Mouse (Mus musculus) lung, postnatal 0 days (tissue): ENCODE results near the gene Cacna1g. TPM values are rescaled to one million over a fixed set of nuclear protein-coding genes. Genes with fewer than 3 reads are reported as not detected.

Experiments
- ATAC-seq: fragments of 200-750 bp; cut with Nextera tagmentation; 2 replicates; pipeline ENCODE4 v1.8.0; 2017; ENCODE audit warnings: moderate library complexity
- DNase-seq: peaks from one replicate; pipeline ENCODE4 v3.0.0-alpha.2; 2016; ENCODE audit warnings: low spot score
- H3K27ac ChIP-seq: fragments of 300-500 bp; sonication (generic); 2 replicates; pipeline ENCODE4 v1.5.1; 2014; ENCODE audit warnings: antibody characterized with exemption, mild to moderate bottlenecking, low read length, mixed read lengths
- H3K27me3 ChIP-seq: fragments of 300-500 bp; sonication (generic); replicated peaks from 2 replicates; pipeline ENCODE4 v1.6.1; 2014; ENCODE audit warnings: low read length, mixed read lengths; ENCODE audit not compliant: insufficient read depth
- H3K36me3 ChIP-seq: fragments of 300-500 bp; sonication (generic); 2 replicates; pipeline ENCODE4 v1.6.1; 2014; ENCODE audit warnings: low read length, mixed read lengths; ENCODE audit not compliant: insufficient read depth
- H3K4me1 ChIP-seq: fragments of 300-500 bp; sonication (generic); 2 replicates; pipeline ENCODE4 v1.6.1; 2014; ENCODE audit warnings: antibody characterized with exemption, low read depth, low read length, mixed read lengths; ENCODE audit not compliant: insufficient read depth
- H3K4me2 ChIP-seq: fragments of 300-500 bp; sonication (generic); replicated peaks from 2 replicates; pipeline ENCODE4 v1.6.1; 2014; ENCODE audit warnings: low read depth, mild to moderate bottlenecking, low read length, moderate library complexity, mixed read lengths
- H3K4me3 ChIP-seq: fragments of 300-500 bp; sonication (generic); 2 replicates; pipeline ENCODE4 v1.5.1; 2014; ENCODE audit warnings: low read depth, low read length
- H3K9ac ChIP-seq: fragments of 300-500 bp; sonication (generic); replicated peaks from 2 replicates; pipeline ENCODE4 v1.6.1; 2014; ENCODE audit warnings: low read depth, mild to moderate bottlenecking
- H3K9me3 ChIP-seq: fragments of 300-500 bp; sonication (generic); 2 replicates; pipeline ENCODE4 v1.6.1; 2016; ENCODE audit warnings: low read length, mixed read lengths
- CTCF ChIP-seq: IDR thresholded peaks from 2 replicates; pipeline ENCODE4 v1.5.1; 2016; ENCODE audit warnings: antibody characterized with exemption, mild to moderate bottlenecking
- EP300 ChIP-seq: IDR thresholded peaks from 2 replicates; pipeline ENCODE4 v1.6.1; 2016; ENCODE audit warnings: antibody characterized with exemption, mild to moderate bottlenecking, control low read depth
- WGBS: fragments of 180-500 bp; shearing (Covaris S2); extraction: QIAGEN DNeasy Blood & Tissue Kit; methylation state at CpG from one replicate; pipeline ENCODE4 v1.1.7; 2014; 5-methylcytosine and 5-hydroxymethylcytosine counted together
- polyA plus RNA-seq: library from polyadenylated mRNA; unstranded; fragments of >200 nt; fragmentation: Nextera tagmentation; extraction: Ambion mirVana; gene quantifications from 2 replicates; pipeline ENCODE4 v1.2.1, GENCODE M21; 2015

Cacna1g gene
- polyA plus RNA-seq, 1 experiment from 2014 or later, result 1.4 TPM

DNA sequence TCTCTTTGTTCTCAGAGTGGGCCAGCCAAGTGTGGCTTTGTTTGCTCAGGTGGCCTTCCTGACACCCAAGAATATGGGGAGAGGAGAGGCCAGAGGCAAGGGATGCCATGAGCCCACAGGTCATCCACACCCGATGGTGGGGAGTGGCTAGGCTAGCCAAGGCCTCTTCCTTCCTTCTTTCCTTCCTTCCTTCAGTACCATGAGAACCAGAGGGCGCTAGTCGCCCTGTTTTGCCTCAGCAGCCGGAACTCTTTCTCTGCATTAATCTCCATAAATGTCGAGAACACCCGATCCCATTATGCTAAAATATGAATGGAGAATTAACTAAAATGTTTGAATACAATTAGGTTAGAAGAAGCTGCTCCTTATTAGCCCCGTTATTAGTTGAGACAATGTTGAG lies 53.7 kb downstream of the Cacna1g start:
- WGBS, result 20% methylated on average over 7 of the region's 7 CpGs
- no peaks in the 10 kb centered on the region for H3K36me3 ChIP-seq
- no peak; the same call in 1 of the 2 replicates for ATAC-seq
- no peak overlapping the region for H3K27ac ChIP-seq
- TF ChIP-seq CTCF, result peak; percentile 76
- TF ChIP-seq EP300, result no peak
- no peak overlapping the region for H3K4me3 ChIP-seq
- H3K9ac ChIP-seq, result no peak overlapping the region
- no peaks in the 10 kb centered on the region for H3K4me1 ChIP-seq
- no peak overlapping the region for H3K4me2 ChIP-seq
- H3K27me3 ChIP-seq, result no peaks in the 10 kb centered on the region
- DNase-seq, result peak; percentile 72
- no peaks in the 10 kb centered on the region for H3K9me3 ChIP-seq

- no peaks in the 10 kb centered on the region for H3K36me3 ChIP-seq
- no peaks in the 10 kb centered on the region for H3K9me3 ChIP-seq
- TF ChIP-seq EP300 (no peak), CTCF (no peak)
- H3K4me3 ChIP-seq, result no peak overlapping the region
- H3K27ac ChIP-seq, result no peak overlapping the region
- ATAC-seq (no peak), DNase-seq (no peak)
- H3K9ac ChIP-seq, result no peak overlapping the region
- 64% methylated on average over 10 of the region's 10 CpGs for WGBS
- no peaks in the 10 kb centered on the region for H3K27me3 ChIP-seq
- no peaks in the 10 kb centered on the region for H3K4me1 ChIP-seq
- H3K4me2 ChIP-seq, result no peak overlapping the region
Measured at GRCm38 (mm10) chr11:94419004-94419727, 54.8 kb downstream of the Cacna1g start.

- Histone ChIP-seq H3K4me3 (no peak overlapping the region), H3K9ac (no peak overlapping the region), H3K27ac (no peak overlapping the region), H3K27me3 (no peaks in the 10 kb centered on the region), H3K4me1 (no peaks in the 10 kb centered on the region), H3K4me2 (no peak overlapping the region), H3K9me3 (no peaks in the 10 kb centered on the region), H3K36me3 (no peaks in the 10 kb centered on the region)
- ATAC-seq (peak; percentile 73), DNase-seq (peak; percentile 42)
- 35% methylated on average over 4 of the region's 4 CpGs for WGBS
- TF ChIP-seq EP300, result no peak
- TF ChIP-seq CTCF, result no peak
Measured at GRCm38 (mm10) chr11:94414042-94414441, 60.0 kb downstream of the Cacna1g start.

- Histone ChIP-seq H3K27ac (no peak overlapping the region), H3K4me1 (no peaks in the 10 kb centered on the region), H3K4me3 (no peak overlapping the region), H3K9me3 (no peaks in the 10 kb centered on the region), H3K27me3 (no peaks in the 10 kb centered on the region), H3K36me3 (no peaks in the 10 kb centered on the region), H3K9ac (no peak overlapping the region), H3K4me2 (no peak overlapping the region)
- no peak for DNase-seq
- WGBS, result 29% methylated on average over 8 of the region's 8 CpGs
- no peak for ATAC-seq
- TF ChIP-seq CTCF, result no peak
- no peak for TF ChIP-seq EP300
Measured at GRCm38 (mm10) chr11:94413516-94413915, 60.5 kb downstream of the Cacna1g start.

GRCm38 (mm10) chr11:94412998-94413469 lies 61.0 kb downstream of the Cacna1g start:
- 28% methylated on average over 10 of the region's 10 CpGs for WGBS
- TF ChIP-seq EP300 (no peak), CTCF (no peak)
- Histone ChIP-seq H3K9ac (no peak overlapping the region), H3K9me3 (no peaks in the 10 kb centered on the region), H3K4me1 (no peaks in the 10 kb centered on the region), H3K4me3 (no peak overlapping the region), H3K36me3 (no peaks in the 10 kb centered on the region), H3K27me3 (no peaks in the 10 kb centered on the region), H3K27ac (no peak overlapping the region), H3K4me2 (no peak overlapping the region)
- ATAC-seq (peak; percentile 9), DNase-seq (no peak)

DNA sequence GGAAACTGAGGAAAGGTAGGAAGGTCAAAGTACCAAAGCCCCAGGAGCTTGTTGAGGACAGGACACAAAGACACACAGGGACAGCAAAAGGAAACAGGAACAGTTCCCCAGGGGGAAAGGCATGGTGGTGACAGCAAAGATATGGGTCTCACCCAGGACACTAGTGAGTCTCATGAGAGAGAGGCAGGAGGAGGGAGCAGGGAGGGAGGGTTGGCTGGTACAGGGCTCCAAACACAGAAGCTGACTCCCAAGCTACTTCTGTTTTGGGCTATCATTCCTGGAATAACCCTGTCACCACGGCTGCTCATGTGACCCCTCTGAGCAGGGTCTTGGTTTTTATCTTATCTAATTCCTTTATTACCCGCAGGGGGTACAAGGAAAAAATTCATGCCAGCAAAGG lies 61.4 kb downstream of the Cacna1g start:
- H3K4me2 ChIP-seq, result no peak overlapping the region

More for the DNA sequence above, 61.4 kb downstream of the Cacna1g start:
- TF ChIP-seq EP300 (no peak), CTCF (no peak)
- WGBS, result 13% methylated on average over 2 of the region's 2 CpGs
- Histone ChIP-seq H3K27me3 (no peaks in the 10 kb centered on the region), H3K4me1 (no peaks in the 10 kb centered on the region), H3K9me3 (no peaks in the 10 kb centered on the region), H3K9ac (no peak overlapping the region), H3K36me3 (no peaks in the 10 kb centered on the region), H3K27ac (no peak overlapping the region), H3K4me3 (no peak overlapping the region)
- ATAC-seq, result no peak
- no peak for DNase-seq
